Mouse (Mus musculus) mouse trophoblast stem cell (cell line): ENCODE results near the gene Daxx.
"Not testable (repeated sequence)": the region's sequence is repeated elsewhere in the genome, so short reads cannot be mapped to it uniquely, and the experiment has no call there.

ENCODE experiments used
- in situ Hi-C, 2 experiments: fragments of 300-500 bp; cut with MseI, MboI; formaldehyde crosslinking; loops; 2 replicates in 1 of 2; 3 replicates in 1 of 2; pipeline ENCODE4 v1.15.1; 2025

Gene Daxx

GRCm38 (mm10) chr17:33909077-33909868 is at the start of gene Daxx:
Daxx (plus strand) TSS chr17:33909414.
- in situ Hi-C loops, result no loop called here

- in situ Hi-C loops, result no loop called here
These were observed 43.7 kb upstream of the Daxx start for GRCm38 (mm10) chr17:33865330-33866030.

- in situ Hi-C loops, result not testable (repeated sequence)
These were observed 35.7 kb upstream of the Daxx start, which contains the start of gene Gm7029 for GRCm38 (mm10) chr17:33873537-33873936. Gm7029 (plus strand) TSS chr17:33873837.

GRCm38 (mm10) chr17:33874411-33874810 is 34.8 kb upstream of the Daxx start:
- in situ Hi-C loops, result no loop called here

GRCm38 (mm10) chr17:33875797-33876196 is 33.4 kb upstream of the Daxx start:
- in situ Hi-C loops, result not testable (repeated sequence)

- in situ Hi-C loops, result not testable (repeated sequence)
These were observed 24.9 kb upstream of the Daxx start for GRCm38 (mm10) chr17:33884320-33884719.

DNA sequence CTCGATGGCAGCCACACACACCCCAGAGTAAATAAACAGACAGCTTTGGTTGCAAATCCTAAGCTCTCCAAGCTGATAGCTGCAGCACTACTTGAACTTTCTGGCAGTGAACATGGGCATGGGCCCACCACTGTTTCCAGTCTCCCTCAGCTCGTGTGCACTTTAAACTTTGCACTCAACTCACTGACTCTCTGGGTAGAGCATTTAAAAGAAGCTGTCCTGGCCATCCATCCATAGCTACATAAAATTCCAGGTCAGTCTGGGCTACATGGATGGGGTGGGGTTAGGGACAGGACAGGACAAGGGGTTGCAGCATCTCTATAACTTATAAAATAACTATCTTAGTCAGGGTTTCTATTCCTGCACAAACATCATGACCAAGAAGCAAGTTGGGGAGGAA is 21.4 kb upstream of the Daxx start:
- in situ Hi-C loops, result not testable (repeated sequence)

DNA sequence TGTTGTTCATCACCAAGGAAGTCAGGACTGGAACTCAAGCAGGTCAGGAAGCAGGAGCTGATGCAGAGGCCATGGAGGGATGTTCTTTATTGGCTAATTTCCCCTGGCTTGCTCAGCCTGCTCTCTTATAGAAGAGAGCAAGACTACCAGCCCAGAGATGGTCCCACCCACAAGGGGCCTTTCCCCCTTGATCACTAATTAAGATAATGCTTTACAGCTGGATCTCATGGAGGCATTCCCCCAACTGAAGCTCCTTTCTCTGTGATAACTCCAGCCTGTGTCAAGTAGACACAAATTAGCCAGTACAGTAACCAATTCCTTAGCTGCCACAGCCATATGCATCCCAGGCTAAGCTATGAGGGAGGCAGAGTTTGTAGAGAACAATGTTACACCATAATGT is 21.0 kb upstream of the Daxx start:
- in situ Hi-C loops, result not testable (repeated sequence)

GRCm38 (mm10) chr17:33889941-33890532 is 19.2 kb upstream of the Daxx start:
- in situ Hi-C loops, result not testable (repeated sequence)

DNA sequence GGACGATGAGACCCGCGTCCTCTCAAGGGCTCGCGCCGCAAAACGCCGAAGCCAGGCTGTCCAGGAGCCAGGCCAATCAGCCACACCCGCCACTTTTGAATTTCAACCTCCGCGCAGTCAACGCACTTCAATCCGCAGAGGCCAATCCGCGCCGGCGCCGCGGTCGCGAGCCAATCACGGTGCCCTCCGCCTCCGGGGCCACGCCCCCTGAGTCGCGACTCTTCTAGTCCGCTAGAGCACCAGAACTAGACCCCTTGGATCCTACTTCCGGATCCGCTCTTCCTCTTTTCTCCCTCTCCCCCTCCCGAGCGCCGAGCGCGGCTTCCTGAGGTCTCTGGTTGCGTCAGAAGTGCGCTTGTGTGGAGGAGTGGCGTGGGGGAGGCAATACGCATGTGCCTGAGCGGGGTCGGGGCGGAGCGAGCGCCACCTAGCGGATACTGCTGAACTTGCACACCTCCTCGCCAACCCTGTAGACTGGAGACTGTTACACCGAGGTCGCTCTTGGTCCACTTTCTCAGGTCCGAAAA is 18.6 kb upstream of the Daxx start, which contains the start of gene Kifc1:
Gene Kifc1 (minus strand): TSS at position 129 of the 527 bp plus-strand sequence.
- in situ Hi-C loops, result no loop called here

- in situ Hi-C loops, result no loop called here
These were observed 17.9 kb upstream of the Daxx start for GRCm38 (mm10) chr17:33891357-33891756.

GRCm38 (mm10) chr17:33891892-33892291 is 17.3 kb upstream of the Daxx start:
- in situ Hi-C loops, result not testable (repeated sequence)

GRCm38 (mm10) chr17:33892429-33892828 is 16.8 kb upstream of the Daxx start:
- in situ Hi-C loops, result no loop called here

- in situ Hi-C loops, result not testable (repeated sequence)
These were observed 16.2 kb upstream of the Daxx start for GRCm38 (mm10) chr17:33893011-33893410.

DNA sequence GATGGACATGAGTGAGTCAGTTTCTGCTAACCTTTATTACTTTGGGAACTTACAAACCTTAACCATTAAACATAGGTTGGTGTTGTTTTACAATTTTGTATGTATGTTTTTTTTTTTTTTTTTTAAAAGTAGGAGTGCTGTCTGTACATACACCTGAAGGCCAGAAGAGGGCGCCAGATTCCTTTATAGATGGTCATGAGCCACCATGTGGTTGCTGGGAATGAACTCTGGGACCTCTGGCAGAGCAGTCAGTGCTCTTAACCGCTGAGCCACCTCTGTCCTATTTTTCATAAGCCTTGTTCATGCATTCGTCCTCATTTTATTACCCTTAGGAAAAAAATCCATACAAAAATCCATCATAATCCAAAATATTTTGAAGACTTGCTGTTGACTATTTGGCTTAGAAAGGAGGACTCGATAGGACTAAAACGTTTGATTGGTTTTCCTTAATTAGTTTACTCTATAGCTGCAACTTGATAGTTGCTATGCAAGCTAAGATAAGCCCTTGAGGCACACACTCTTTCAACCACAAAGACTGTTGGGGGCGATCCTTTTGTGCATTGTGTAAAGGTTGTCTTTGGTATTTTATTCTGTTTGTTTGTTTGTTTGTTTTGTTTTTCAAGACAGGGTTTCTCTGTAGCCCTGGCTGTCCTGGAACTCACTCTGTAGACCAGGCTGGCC is 12.0 kb upstream of the Daxx start:
- in situ Hi-C loops, result no loop called here

DNA sequence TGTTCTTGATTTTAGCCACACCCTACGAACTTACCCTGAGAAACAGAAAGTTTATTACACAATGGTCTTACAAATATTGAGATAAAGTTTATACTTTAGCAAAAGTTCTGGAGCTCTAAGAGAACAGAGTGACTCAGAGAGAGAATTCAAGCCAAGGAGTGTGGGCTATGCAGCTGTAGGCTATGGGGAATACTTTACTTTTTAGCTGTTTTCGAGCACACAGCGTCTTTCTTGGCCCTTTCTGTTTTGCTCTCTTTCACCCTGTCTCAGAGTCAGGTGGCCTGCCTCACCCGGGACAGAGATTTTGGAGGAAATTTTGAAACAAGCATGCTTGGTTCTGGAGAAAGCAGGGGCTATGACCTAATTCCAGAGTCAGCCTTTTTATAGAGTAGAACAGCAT is 11.0 kb upstream of the Daxx start:
- in situ Hi-C loops, result not testable (repeated sequence)

GRCm38 (mm10) chr17:33899642-33900041 is 9.6 kb upstream of the Daxx start:
- in situ Hi-C loops, result no loop called here

DNA sequence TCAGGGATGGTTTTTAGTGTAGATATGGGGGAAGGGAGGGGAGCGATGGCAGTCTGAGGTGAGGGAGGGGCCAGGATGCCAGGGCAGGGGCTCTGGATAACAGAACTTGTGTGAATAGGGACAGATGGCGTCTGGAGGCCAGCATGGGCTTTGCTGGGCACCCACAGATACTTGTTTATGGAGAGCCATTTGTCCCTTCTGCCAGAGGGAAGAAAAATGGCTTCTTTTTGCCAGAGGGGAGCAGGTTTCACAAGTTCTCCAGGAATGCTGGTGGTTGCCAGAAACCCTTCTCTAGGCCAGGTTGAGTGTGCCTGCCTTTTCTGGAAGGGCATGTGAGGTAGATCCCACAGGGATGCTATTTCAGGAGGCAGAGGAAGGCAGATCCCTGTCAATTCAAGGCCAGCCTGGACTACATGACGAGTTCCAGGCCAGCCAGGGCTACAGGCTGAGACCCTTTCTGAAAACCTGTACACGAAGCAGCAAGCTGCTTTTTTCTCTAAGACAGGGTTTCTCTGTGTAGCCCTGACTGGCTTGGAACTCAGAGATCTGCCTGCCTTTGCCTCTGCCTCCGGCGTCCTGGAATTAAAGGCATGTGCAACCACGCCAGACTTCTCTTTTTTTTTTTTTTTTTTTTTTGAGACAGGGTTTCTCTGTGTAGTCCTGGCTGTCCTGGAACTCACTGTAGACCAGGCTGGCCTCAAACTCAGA is 8.8 kb upstream of the Daxx start:
- in situ Hi-C loops, result no loop called here

DNA sequence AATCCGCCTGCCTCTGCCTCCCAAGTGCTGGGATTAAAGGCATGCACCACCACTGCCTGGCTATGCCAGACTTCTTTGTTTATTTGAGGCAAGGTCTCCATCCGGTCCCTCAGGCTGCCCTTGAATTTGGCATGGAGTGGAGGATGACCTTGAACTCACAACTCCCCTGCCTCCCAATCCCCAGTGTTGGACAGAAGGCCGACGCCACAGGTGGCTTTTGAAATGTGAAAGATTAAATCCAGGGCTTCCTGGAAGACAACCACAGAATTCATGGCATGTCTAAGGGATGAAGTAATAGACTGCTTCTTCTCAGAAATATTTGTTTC is 8.3 kb upstream of the Daxx start:
- in situ Hi-C loops, result no loop called here

GRCm38 (mm10) chr17:33901653-33902052 is 7.6 kb upstream of the Daxx start:
- in situ Hi-C loops, result no loop called here

DNA sequence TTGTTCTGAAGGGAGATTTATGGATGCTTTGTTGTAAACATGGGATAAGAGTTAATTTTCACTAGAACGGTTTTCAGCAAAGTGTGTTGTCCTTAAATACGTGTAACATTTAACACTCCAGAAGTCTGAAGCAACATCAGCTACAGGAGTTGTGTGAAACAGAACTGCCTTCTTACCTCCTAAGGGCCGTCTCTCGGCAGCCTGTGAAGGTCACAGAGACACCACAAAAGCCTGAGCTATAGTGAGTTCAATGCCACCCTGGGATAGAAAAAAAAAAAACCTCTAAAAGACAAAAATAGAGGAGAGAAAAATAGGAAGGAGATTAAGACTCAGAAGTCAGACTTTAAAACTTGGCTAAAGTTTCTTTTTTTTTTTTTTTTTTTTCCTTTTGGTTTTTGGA is 7.1 kb upstream of the Daxx start:
- in situ Hi-C loops, result no loop called here
